Mouse (Mus musculus) kidney, adult 2 months (tissue): ENCODE measurements around the gene Oaf. TPM values are rescaled to one million over a fixed set of nuclear protein-coding genes. Genes with fewer than 3 reads are reported as not detected.

Experiments used
- DNase-seq: peaks from one replicate; pipeline ENCODE4 v3.0.0; 2021
- H3K27ac ChIP-seq: fragments of 200-500 bp; 2 replicates; pipeline ENCODE4 v1.5.1; 2012; ENCODE audit warnings: low read depth, low read length, control low read depth, inconsistent platforms; ENCODE audit not compliant: insufficient read depth
- H3K27me3 ChIP-seq: fragments of 200-500 bp; replicated peaks from 2 replicates; pipeline ENCODE4 v1.6.1; 2012; ENCODE audit warnings: mild to moderate bottlenecking, moderate library complexity, low read length, inconsistent platforms; ENCODE audit not compliant: control insufficient read depth, insufficient read depth
- H3K36me3 ChIP-seq: fragments of 200-500 bp; 2 replicates; pipeline ENCODE4 v1.6.1; 2012; ENCODE audit warnings: mild to moderate bottlenecking, moderate library complexity, low read length, inconsistent platforms; ENCODE audit not compliant: control insufficient read depth, insufficient read depth
- H3K4me1 ChIP-seq: fragments of 200-500 bp; 2 replicates; pipeline ENCODE4 v1.6.1; 2011; ENCODE audit warnings: low read length; ENCODE audit not compliant: control insufficient read depth, insufficient read depth
- H3K4me3 ChIP-seq: fragments of 200-500 bp; 2 replicates; pipeline ENCODE4 v1.5.1; 2011; ENCODE audit warnings: mild to moderate bottlenecking, low read depth, low read length, control low read depth; ENCODE audit not compliant: insufficient read depth
- CTCF ChIP-seq: fragments of 200-500 bp; conservative IDR thresholded peaks from 2 replicates; pipeline ENCODE4 v1.5.1; 2011; ENCODE audit warnings: low read depth, mild to moderate bottlenecking, control low read depth, low read length, moderate library complexity, mixed read lengths; ENCODE audit not compliant: insufficient read depth, insufficient read length
- POLR2A ChIP-seq: fragments of 200-500 bp; IDR thresholded peaks from one replicate; pipeline ENCODE4 v1.6.1; 2011; ENCODE audit warnings: low read depth, low read length, control low read depth
- WGBS: fragments of 180-500 bp; shearing (Covaris S2); methylation state at CpG from one replicate; pipeline ENCODE4 v1.1.7; 2018; 5-methylcytosine and 5-hydroxymethylcytosine counted together
- polyA plus RNA-seq: library from polyadenylated mRNA; depleted of rRNA; stranded (reverse); fragments of >200 nt; gene quantifications from 2 replicates; pipeline ENCODE4 v1.2.3, GENCODE M21; 2012

Oaf gene
- polyA plus RNA-seq, 1 experiment, result 61.1 TPM

DNA sequence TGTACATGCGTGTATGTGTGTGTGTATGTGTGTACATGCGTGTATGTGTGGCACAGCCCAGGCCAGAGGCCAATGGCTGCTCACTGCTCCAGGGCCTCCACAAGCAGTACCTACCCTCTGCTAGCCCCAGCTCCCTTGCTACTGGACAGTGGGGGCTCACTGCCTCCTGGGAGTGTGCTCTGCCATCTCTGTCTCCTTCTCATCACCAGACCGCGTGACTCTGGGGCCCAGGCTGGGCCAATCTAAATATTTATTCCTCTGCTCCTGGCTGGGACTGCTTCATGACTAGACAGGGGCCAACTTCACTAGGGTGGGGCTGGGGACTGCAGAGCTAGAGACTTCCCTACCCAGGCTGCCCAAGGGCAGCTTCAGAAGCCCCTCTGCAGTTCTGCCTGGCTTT is 7.9 kb downstream of the Oaf start:
- H3K4me1 ChIP-seq, result peaks cover 52% of the 10 kb centered on the region
- WGBS, result 73% methylated on average over 4 of the region's 4 CpGs
- H3K27ac ChIP-seq, result peak overlapping the region; percentile 26; the same call in 1 of the 2 replicates
- H3K36me3 ChIP-seq, result no peaks in the 10 kb centered on the region
- DNase-seq, result peak; percentile 36
- TF ChIP-seq CTCF (no peak), POLR2A (no peak)
- H3K27me3 ChIP-seq, result no peaks in the 10 kb centered on the region
- H3K4me3 ChIP-seq, result no peak overlapping the region

DNA sequence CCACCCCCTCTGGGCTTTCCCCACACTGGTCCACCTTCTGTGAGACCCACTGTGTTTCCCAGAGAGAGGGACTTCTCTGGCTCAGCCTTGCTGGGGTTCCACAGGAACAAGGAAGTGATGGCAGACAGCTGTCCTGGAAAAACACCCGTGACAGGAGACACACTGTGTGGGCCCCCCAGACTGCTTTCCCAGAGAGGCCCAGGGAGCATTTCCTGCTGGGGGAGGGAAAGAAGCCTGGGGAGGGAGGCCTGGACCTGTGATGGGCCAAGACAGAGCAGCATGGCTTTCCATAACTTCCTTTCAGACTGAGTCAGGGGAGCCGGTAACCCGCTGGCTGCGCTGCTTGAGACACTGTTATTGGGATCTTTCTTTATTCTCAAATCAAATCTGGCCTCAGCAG is 8.8 kb downstream of the Oaf start:
- H3K27ac ChIP-seq, result peak overlapping the region; percentile 26; the same call in 1 of the 2 replicates
- TF ChIP-seq POLR2A (no peak), CTCF (no peak)
- H3K27me3 ChIP-seq, result no peaks in the 10 kb centered on the region
- WGBS, result 65% methylated on average over 4 of the region's 4 CpGs
- DNase-seq, result peak; percentile 66
- H3K4me1 ChIP-seq, result peaks cover 58% of the 10 kb centered on the region
- no peak overlapping the region for H3K4me3 ChIP-seq
- H3K36me3 ChIP-seq, result no peaks in the 10 kb centered on the region

DNA sequence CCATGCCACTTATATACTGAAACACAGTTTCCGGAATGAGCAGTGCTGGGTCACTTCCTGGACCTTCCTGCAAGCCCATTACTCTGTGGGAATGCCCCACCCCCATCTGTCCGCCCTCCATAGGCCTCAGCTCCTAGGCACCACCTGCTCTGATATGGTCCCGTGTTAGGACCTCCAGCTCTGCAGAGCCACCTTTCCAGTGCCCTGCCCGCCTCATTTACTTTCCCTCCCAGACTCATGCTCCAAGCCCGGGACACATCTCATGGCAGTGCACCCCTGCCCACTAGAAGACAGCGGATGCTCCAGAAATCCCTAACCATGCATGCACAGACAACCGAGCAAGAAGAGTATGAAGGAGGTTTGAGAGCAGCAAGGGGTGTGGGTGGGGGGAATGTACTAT is 9.7 kb downstream of the Oaf start:
- Histone ChIP-seq H3K27ac (no peak overlapping the region), H3K27me3 (no peaks in the 10 kb centered on the region), H3K36me3 (no peaks in the 10 kb centered on the region), H3K4me1 (peaks cover 55% of the 10 kb centered on the region), H3K4me3 (no peak overlapping the region)
- WGBS, result 86% methylated on average over 7 of the region's 7 CpGs
- TF ChIP-seq CTCF, result no peak
- no peak for DNase-seq

DNA sequence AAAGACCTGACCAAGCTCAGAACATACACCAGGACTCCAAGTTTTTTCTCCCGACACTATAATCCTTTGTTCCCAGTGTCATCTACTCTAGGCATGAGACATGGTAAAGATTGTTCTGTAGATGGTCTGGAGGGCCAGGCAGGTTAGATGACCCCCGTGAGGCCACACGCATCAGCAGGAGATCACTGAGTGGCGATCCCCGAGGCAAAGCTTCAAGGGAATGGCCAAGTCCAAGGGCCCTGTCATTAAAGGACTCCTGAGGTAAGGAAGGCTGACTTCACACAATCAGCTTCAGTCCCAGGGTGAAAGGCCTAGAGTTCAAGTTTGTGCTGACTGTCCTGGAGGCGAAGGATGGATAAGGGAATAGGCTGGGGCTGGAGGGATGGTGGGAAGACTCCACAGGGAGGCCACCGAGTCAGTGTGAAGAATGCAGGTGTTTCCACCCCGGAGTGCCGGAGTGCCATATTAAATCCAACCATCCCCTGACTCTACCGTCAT is 10.3 kb downstream of the Oaf start:
- TF ChIP-seq CTCF, result no peak
- TF ChIP-seq POLR2A, result no peak
- WGBS, result 75% methylated on average over 10 of the region's 10 CpGs
- DNase-seq, result peak; percentile 57
- Histone ChIP-seq H3K27ac (no peak overlapping the region), H3K4me3 (no peak overlapping the region), H3K27me3 (no peaks in the 10 kb centered on the region), H3K4me1 (peaks cover 50% of the 10 kb centered on the region), H3K36me3 (no peaks in the 10 kb centered on the region)

DNA sequence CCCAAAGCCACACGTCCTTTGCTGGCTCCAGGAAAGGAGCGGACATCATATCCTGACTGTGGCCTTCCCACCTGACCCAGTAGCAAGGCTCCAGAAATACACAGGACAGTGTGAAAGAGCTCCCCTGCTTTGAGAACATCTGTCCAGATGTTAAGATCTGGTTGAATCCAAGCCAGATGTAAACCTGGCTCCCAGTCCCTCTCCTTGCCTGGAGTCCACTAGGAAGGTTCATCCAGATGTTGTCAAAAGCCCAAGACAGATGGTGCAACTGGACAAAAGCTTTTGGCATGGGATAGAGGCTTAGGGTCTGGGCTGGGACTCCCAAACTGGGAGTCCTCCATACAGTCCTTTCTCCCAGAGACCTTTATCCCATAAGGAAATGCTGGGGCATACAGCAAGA is 11.0 kb downstream of the Oaf start:
- Histone ChIP-seq H3K27me3 (no peaks in the 10 kb centered on the region), H3K27ac (no peak overlapping the region), H3K4me1 (peaks cover 45% of the 10 kb centered on the region), H3K36me3 (no peaks in the 10 kb centered on the region), H3K4me3 (no peak overlapping the region)
- WGBS, result 81% methylated on average over 2 of the region's 2 CpGs
- TF ChIP-seq CTCF (no peak), POLR2A (no peak)
- DNase-seq, result no peak

DNA sequence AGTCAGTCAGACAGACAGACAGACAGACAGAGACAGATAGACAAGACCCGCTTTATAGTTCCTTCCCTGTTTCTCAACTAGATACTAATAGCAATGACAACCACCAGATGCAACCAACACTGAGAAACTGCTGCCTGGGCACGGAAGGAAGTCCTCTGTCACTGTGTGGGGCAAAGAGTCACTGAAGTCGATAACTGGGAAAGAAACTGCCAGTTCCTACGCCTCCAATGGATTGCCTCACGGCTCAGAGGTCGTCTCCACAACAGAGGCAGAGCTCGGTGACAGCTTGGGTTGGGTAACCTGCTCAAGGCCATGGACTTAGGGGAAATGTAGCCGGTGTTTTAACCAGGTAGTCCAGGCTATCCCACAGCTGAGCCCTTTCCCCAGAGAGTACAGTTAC is 12.1 kb downstream of the Oaf start:
- Histone ChIP-seq H3K36me3 (no peaks in the 10 kb centered on the region), H3K27me3 (no peaks in the 10 kb centered on the region), H3K27ac (peak overlapping the region; percentile 67; the same call in 1 of the 2 replicates), H3K4me1 (peaks cover 45% of the 10 kb centered on the region), H3K4me3 (no peak overlapping the region)
- WGBS, result 46% methylated on average over 8 of the region's 8 CpGs
- TF ChIP-seq CTCF, result no peak
- no peak for TF ChIP-seq POLR2A
- peak; percentile 58 for DNase-seq

DNA sequence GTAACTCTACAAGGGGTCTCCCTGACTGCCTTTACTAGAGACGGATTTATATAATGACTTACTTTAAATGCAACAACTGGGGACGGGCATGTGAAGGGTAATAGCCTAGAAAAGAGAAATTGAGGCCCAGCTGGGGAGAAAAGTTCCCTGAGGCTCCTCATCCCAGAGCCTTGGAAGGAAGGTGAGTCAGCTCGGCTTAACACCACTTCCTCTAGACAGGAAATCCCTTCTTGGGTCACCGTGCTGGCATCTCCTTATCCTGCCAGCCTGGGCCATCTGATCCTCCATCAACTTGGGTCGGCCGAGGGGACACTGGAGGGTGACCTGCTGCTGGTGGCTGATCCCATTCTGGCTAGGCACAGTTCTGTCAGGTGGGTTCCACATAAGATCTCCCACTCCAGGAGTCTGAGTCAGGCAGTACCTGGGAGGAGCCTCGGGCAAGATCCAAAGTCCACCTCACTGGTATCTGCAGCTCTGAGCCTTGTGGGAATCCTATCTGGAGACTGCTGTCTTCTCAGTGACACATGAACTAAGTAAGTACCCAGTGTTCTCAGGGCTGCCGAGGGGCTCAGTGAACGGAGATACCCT is 13.0 kb downstream of the Oaf start:
- peaks cover 45% of the 10 kb centered on the region for H3K4me1 ChIP-seq
- no peaks in the 10 kb centered on the region for H3K27me3 ChIP-seq
- 36% methylated on average over 9 of the region's 9 CpGs for WGBS
- H3K27ac ChIP-seq, result peak overlapping the region; percentile 86
- no peaks in the 10 kb centered on the region; the same call in 1 of the 2 replicates for H3K36me3 ChIP-seq
- TF ChIP-seq POLR2A, result no peak
- no peak for TF ChIP-seq CTCF
- no peak overlapping the region for H3K4me3 ChIP-seq
- peak; percentile 85 for DNase-seq
